Mouse (Mus musculus) heart, embryonic 10.5 days (tissue): ENCODE measurements around the gene Cdk18. TPM values are rescaled to one million over a fixed set of nuclear protein-coding genes. Genes with fewer than 3 reads are reported as not detected.

ENCODE experiments used
- DNase-seq: peaks from one replicate; pipeline ENCODE4 v3.0.0-alpha.2; 2017; ENCODE audit warnings: low spot score
- H3K27ac ChIP-seq: fragments of 300-500 bp; sonication (generic); 2 replicates; pipeline ENCODE4 v1.5.1; 2016; ENCODE audit warnings: mild to moderate bottlenecking
- H3K27me3 ChIP-seq: fragments of 300-500 bp; sonication (generic); 2 replicates; pipeline ENCODE4 v1.6.1; 2016; ENCODE audit warnings: mild to moderate bottlenecking; ENCODE audit not compliant: poor library complexity, insufficient read depth, severe bottlenecking
- H3K36me3 ChIP-seq: fragments of 300-500 bp; sonication (generic); 2 replicates; pipeline ENCODE4 v1.6.1; 2016; ENCODE audit warnings: mild to moderate bottlenecking, moderate library complexity
- H3K4me1 ChIP-seq: fragments of 300-500 bp; sonication (generic); 2 replicates; pipeline ENCODE4 v1.6.1; 2016; ENCODE audit warnings: mild to moderate bottlenecking
- H3K4me3 ChIP-seq: fragments of 300-500 bp; sonication (generic); 2 replicates; pipeline ENCODE4 v1.5.1; 2016; ENCODE audit warnings: mild to moderate bottlenecking, moderate library complexity
- H3K9me3 ChIP-seq: fragments of 300-500 bp; sonication (generic); 2 replicates; pipeline ENCODE4 v1.6.1; 2016; ENCODE audit warnings: mild to moderate bottlenecking, moderate library complexity
- WGBS: fragments of 180-500 bp; shearing (Covaris S2); methylation state at CpG from one replicate; pipeline ENCODE4 v1.1.7; 2016; 5-methylcytosine and 5-hydroxymethylcytosine counted together
- polyA plus RNA-seq: library from polyadenylated mRNA; unstranded; fragments of >200 nt; fragmentation: Nextera tagmentation; extraction: Ambion mirVana; gene quantifications from 2 replicates; pipeline ENCODE4 v1.2.1, GENCODE M21; 2016

The Cdk18 gene
- polyA plus RNA-seq, 1 experiment from 2014 or later: 6.8 TPM

DNA sequence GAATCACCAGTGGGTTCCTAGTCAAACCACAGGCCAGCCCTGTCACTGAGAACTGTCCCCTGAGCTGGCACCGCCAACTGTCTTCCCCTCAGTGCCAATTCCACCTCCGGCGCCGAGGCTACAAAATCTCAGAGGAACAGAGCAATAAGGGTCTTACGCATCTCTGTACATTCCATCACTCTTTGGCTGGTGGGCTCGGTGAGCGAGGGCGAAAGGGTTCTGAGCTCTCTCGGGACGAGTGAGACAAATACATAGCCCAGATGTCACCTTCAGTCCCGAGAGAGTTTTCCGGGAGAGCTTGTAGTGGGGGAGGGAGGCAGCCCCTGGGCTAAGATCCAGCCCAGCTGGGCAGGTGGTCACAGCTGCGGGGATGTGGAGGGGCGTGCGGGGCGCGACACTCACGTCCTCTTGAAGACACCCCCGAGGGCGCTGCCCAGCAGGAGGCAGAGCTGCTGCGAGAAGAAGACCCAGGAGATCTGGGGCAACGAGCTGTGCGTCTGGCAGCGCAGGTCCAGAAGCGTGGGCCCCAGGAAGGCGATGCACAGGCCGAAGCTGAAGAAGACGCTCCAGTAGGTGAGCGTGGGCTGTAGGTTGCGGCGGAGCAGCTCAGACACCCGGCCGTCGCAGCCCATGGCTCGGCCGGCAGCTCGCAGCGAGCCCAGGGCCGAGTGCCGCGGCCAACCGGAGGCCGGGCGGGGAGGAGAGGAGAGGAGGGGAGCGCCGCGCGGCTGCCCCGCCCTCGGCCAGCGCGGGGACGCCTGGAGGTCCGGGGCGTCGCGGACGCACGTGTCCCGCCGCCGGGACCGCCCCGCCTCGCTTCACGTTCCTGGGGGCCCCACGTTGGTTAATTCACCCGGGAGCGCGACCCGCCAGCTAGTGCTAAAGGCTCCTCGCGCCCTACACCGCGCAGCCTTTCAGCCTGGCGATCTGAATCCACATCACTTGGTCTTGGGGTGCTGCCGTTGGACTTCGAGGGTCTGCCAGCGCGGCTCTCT lies 71.9 kb downstream of the Cdk18 start, which contains the start of gene Mfsd4a:
Gene Mfsd4a, minus strand, starts transcription at position 802 of the 995 bp plus-strand sequence.
- Histone ChIP-seq H3K4me3 (peak within 1 kb of the TSS; percentile 66), H3K36me3 (no peaks in the 10 kb centered on the region), H3K27ac (peak within 1 kb of the TSS; percentile 59), H3K27me3 (peaks cover 80% of the 10 kb centered on the region), H3K4me1 (peaks cover 15% of the 10 kb centered on the region), H3K9me3 (no peaks in the 10 kb centered on the region)
- 3% methylated on average over 80 of the region's 80 CpGs for WGBS
- DNase-seq: peak; percentile 77

DNA sequence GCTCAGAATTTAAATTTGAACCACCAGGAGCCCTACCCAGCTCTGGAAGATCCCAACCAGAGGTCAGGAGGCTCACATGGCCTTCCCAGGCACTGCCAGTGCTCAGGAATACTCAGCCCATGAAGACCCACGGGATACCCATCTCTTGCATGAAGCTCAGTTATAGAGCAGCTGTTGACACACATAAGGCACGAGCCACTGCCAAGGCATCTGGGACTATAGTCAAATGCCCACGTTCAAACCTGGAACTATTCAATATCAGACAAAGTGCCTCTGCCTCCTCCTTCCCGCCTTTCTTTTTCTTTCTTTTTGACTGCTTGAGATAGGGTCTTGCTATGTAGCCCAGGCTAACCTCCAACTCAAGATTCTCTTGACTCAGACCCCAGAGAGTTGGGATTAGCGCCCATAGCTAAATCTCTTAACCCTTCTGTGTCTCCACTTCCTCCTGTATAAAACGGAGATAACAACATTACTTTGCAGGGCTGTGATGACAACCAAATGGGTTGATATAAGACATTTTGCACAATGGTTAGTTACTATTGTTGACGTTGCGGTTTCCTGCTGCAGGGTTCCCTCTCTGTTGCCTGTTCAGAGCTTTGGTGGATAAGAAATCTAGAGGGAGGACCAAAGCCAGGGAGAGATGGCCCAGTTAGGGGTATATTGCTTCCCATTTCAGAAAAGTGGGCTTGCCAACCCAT lies 73.9 kb downstream of the Cdk18 start:
- Histone ChIP-seq H3K27me3 (peaks cover 91% of the 10 kb centered on the region), H3K36me3 (no peaks in the 10 kb centered on the region)
- WGBS: 67% methylated on average over 8 of the region's 8 CpGs

DNA sequence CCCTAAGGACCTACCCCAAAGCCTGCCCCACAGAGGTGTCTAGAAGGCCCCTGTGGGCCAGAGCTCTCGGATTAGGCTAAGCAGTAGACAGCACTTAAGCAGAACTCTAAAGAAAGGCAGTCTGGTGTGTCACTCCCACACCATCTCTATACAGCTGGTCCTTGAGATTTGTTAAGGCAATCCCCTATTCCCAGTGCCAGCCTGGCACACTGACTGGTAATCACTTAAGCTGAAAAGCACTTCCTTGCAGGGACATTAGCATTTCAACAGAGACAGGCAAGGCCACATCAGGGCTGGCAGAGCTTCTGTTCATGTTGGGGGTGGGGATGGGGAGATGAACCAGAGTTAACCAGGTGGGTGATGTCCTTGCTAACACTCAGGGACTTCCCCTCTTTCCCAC lies 74.5 kb downstream of the Cdk18 start:
- Histone ChIP-seq H3K27me3 (peaks cover 84% of the 10 kb centered on the region), H3K4me3 (no peak overlapping the region), H3K27ac (no peak overlapping the region), H3K36me3 (no peaks in the 10 kb centered on the region), H3K4me1 (peaks cover 20% of the 10 kb centered on the region), H3K9me3 (no peaks in the 10 kb centered on the region)
- peak; percentile 63 for DNase-seq
- 55% methylated on average over 1 of the region's 1 CpGs for WGBS

More for the DNA sequence above, 73.9 kb downstream of the Cdk18 start:
- Histone ChIP-seq H3K9me3 (no peaks in the 10 kb centered on the region), H3K4me1 (peaks cover 15% of the 10 kb centered on the region), H3K4me3 (no peak overlapping the region), H3K27ac (no peak overlapping the region)
- DNase-seq: no peak

DNA sequence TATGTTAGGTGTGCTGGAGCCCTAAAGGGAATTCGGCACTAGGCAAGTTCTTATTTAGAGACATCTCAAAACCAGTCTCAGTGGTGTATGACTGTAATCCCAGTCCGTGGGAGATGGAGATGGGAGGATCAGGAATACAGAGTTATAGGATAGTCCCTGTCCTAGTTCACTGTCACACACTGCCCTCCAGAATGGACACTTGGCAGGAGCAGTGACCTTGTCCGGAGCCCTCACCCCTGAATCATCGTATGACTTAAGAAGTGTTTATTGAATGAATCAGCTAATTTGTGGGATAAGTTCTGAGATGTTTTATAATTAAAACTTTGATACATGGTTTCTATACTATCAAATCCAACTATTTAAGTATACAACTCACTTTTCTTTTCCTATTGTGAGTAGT lies 76.4 kb downstream of the Cdk18 start:
- H3K27ac ChIP-seq: no peak overlapping the region
- no peak overlapping the region for H3K4me3 ChIP-seq
- DNase-seq: no peak
- WGBS: 83% methylated on average over 4 of the region's 4 CpGs
- peaks cover 18% of the 10 kb centered on the region for H3K4me1 ChIP-seq
- H3K9me3 ChIP-seq: no peaks in the 10 kb centered on the region
- peaks cover 71% of the 10 kb centered on the region for H3K27me3 ChIP-seq
- H3K36me3 ChIP-seq: no peaks in the 10 kb centered on the region

Other genes with a start within 250 kb of the Cdk18 start
- 58.3 and 81.0 TPM in 2 replicates for gene Nucks1, start 229.2 kb downstream of the Cdk18 start, polyA plus RNA-seq
- gene Slc45a3, start 176.7 kb downstream of the Cdk18 start, polyA plus RNA-seq: 1.1 and 1.9 TPM in 2 replicates
- 12.2 and 15.3 TPM in 2 replicates for gene Elk4, start 132.1 kb downstream of the Cdk18 start, polyA plus RNA-seq
- 7.3 and 12.0 TPM in 2 replicates for gene Mfsd4a, start 71.6 kb downstream of the Cdk18 start, polyA plus RNA-seq
- gene Lemd1, start 51.7 kb upstream of the Cdk18 start, polyA plus RNA-seq: 0.12 and 0.49 TPM in 2 replicates
- 0.05 TPM in 1 of 2 replicates, not detected in the other for gene AC124108.1, start 51.8 kb upstream of the Cdk18 start, polyA plus RNA-seq
- gene Gm10188, start 90.1 kb upstream of the Cdk18 start, polyA plus RNA-seq: not detected in 2 replicates
- 0.26 and 0.60 TPM in 2 replicates for gene Klhdc8a, start 158.9 kb upstream of the Cdk18 start, polyA plus RNA-seq
- 3.0 and 3.4 TPM in 2 replicates for gene Nuak2, start 176.4 kb upstream of the Cdk18 start, polyA plus RNA-seq